Mouse (Mus musculus): ENCODE results near the gene Sun1.

Sun1 gene

DNA sequence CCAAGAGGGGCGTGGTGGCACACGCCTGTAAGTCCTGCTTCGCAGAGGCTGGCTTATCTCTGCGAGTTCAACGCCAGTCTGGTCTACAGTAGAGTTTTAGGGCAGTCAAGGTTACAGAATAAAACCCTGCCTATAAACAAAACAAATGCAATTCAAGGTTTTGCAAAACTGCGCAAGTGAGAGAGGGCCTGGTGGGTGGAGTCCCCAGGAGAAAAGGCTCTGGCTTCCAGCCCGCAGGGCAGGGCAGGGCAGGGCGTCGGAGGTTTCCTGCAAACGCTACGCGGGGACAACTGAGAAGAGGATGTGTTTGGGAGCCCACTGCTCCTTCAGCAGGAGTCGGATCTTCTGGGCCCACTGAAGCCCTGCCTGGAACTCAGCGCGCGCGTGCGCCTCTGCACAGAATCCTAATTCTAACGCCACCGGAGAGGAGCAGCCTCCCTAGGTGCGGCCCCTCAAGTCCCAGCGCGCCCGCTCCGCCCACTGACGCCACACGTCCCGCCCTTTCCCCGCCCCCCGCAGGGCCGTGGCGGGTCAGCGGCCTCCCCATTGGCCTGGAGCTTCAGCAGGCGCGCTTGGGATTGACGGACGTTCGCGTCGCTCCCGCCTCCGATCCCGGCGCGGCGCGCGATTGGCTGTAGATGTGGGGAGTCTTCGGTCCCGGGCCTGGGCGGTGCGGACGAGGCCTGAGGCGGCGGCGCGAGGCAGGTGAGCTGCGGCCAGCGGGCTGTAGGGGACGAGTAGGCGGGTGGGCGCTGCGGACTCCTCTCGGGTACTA is at the start of gene Sun1:
Sun1 (plus strand) TSS at position 643 of the 775 bp plus-strand sequence.
- DNase-seq (ENCODE audit: low spot score in 2 of 2): peak; percentile 97 to 99

DNA sequence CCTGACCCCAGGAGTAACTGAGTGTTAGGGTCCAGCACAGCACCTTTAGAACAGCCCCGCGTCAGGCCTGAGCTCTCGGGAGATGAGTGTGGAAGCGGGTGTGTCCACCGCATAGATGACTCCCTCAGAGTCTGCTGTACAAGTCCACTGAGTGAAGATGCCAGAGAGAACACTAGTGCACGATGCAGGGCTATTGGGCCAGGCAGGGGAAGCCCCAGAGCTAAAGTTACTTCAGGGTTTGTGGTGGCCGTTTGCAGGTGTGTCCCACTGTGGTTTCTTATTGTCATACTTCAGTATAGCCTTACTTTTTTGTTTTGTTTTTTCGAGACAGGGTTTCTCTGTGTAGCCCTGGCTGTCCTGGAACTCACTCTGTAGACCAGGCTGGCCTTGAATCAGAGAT is 39.5 kb upstream of the Sun1 start:
- no peak for DNase-seq (ENCODE audit: low spot score in 2 of 2)

DNA sequence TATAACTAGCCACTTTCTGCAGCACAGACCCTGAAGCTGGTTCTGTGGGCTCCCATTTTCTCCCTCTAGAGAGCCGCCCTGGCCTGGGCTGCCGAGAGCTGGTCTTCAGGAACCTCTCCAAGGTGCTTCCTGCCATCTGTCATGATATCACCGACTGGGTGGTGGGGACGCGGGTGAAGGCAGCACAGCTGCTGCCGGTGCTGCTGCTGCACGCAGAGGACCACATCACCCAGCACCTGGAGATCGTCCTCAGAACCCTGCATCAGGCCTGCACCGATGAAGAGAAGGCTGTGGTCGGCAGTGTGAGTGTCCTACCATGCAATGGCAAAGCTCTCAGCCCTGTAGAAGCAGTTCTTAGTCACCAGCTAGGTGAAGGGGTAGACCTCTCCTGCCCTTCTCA is 38.8 kb upstream of the Sun1 start:
- peak in 1 of 2 experiments; percentile 38 for DNase-seq (ENCODE audit: low spot score in 2 of 2)

DNA sequence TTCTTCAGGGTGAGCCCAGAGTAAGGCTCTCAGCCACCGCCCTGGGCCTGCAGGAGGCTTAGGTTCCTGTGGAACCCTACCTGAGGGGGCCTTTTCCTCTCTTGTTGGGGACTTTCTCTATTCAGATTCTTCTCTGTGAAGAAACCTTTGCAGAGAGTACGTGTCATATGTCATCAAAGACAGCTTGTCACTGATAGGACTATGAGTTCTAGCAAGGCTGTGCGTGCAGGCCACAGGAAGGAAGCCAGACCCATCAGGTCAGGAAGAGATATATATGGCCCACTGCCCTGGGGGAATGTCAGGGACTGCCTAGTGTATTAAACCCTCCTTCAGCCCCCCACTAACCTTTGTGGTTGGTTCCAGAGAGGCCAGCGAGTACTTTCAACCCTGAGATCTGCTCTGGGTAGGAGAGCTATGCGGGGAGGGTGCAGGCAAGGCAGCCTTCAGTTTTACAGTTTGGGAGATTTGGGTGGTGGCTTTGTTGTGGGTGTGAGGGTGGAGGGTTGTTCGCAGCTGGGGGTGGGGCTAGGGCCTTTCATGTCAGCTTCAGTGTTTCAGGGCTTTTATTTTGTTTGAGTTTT is 33.6 kb upstream of the Sun1 start:
- DNase-seq (ENCODE audit: low spot score in 2 of 2): peak in 1 of 2 experiments; percentile 50

DNA sequence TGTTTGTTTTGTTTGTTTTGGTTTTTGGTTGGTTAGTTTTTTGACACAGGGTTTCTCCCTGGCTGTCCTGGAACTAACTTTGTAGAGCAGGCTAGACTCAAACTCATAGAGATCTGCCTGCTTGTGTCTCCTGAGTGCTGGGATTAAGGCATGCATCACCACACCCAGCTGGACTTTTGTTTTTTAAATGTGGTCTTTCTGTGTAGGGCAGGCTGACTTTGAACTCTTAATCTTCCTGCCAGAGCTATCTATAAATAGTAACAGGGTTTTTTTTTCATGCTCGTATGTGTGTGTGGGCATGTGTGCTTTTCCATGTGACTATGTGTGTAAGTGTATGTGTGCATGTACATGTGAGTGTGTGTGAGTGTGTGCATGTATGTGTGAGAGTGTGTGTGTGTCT is 32.9 kb upstream of the Sun1 start:
- DNase-seq (ENCODE audit: low spot score in 2 of 2): no peak

DNA sequence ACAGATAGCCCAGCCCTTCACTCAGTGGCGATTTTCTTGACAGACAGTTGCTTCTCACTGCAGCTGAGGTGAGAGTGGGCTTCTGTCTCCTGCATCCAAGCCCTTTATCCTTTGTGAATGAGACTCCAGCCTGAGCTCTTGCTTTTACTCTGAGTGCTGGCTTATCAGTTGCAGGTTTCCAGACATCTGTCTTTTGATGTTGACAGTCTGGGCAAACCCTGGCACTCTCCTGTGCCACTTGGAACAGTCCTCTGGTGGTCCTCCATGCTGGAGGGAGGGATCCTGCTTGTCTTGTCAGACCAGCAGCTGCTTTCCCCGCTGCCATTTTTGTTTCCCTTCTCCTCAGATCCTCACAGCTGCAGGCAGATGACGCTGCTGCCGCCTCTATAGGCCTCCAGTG is 28.5 kb upstream of the Sun1 start:
- DNase-seq (ENCODE audit: low spot score in 2 of 2): no peak

DNA sequence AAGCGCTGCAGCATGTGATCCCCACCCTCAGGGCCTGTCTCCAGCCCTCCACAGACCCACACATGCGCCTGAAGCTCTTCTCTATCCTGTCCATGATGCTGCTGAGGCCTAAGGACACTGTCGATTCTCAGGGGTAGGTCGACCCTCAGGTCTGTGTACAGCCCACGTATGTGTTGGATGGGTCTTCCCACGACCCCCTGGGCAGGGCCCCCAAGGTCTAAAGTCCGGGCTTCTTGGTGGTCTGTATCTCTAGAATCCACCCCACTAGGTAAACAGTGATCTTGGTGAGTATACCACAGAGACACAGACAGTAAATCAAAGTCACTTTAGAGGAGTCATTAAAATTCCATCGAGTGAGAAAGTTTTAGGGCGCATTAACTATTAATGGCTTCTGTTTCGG is 26.3 kb upstream of the Sun1 start:
- DNase-seq (ENCODE audit: low spot score in 2 of 2): no peak

DNA sequence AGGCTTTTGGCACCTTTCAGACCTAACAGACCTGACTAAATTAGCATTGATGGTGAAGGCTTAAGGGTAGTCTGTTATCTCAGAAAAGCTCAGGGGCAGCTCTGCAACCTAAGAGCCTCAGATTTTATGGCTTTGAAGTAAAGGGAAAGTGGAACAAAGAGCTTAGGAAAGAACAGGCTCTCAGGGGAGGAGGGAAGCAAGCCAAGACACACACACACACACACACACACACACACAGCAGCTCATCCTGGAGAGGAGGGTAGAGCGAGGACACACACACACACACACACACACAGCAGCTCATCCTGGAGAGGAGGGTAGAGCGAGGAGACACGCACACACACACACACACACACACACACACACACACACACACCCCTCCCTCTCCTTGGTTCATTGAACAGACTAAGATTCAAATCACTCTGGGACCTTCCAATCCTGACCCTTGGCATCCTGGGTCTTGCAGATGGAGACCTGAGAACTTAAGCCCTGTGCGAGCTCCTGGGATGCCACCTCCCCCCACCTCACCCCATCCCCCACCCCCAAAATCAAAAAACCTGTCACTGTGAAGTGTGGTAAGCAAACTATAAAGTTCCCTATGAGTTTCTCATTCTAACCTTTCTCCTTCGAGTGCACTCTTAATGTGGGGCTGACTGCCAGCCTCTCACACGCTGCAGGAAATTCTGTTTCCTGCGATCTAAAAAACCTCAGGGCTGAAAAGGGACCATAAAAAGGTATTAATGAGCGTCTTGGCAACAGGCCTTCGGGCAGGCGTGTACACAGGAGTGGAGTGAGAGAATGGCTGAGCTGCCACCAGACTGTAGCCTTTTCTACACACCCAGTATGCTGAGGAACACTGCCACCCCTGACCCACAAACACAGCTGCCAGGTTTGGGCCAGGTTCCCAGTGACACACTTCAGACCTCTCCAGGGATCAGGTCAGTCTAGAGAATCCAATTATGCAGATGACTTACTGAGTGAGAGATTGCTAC is 25.6 kb upstream of the Sun1 start:
- no peak for DNase-seq (ENCODE audit: low spot score in 2 of 2)

DNA sequence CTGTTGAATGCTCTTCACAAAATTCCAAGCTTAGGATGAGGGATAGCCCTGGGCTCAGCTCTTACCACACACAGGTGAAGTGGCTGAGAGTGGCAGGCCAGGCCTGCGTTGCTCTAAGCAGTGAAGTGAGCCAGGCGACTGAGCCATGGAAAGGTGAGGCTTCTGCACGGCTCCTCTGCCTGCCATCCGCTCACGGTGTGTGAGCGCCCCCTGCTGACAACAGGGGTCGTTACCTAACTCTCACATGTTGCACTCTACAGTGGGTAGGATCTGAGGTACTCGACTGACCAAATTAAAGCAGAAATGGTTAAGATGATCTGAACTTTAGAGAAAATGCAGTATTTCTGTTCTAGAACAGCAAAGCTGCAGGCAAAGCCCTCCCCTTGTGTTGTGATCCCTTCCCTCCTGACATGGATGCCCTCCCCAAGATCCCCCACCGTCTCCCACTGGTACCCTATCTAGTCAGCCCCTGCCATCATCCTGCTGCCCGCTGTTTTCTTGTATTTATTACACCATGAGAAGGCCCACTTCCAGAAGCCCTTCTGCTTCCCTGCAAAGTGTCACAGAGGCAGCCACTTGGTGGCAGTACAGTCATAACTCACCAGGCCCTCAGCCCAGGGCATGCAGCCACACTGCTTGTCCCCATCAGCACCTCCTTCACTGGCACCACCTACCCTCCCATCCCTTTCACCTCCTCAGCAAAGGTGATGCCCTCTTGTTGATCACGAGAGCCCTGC is 21.4 kb upstream of the Sun1 start:
- DNase-seq (ENCODE audit: low spot score in 2 of 2): peak; percentile 69 to 90

DNA sequence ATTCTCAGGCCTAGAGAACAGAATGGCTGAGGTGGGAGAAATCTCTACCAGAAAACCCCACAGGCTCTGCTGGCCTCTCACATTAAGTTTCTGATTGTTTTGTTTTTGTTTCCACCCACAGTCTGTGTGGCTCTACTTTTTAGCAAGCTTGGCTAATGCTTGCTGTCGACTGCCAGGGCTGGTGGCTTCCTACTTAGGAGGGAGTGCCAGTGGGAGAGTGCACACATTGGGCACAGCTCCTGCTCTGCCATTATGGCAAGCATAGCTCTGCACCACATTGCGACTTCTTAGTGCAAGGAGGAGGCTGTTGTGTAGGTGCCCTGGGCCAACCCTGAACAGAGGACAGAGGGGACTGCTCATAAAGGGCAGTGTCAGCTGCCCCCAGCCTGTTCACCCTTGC is 17.3 kb upstream of the Sun1 start:
- no peak for DNase-seq (ENCODE audit: low spot score in 2 of 2)

DNA sequence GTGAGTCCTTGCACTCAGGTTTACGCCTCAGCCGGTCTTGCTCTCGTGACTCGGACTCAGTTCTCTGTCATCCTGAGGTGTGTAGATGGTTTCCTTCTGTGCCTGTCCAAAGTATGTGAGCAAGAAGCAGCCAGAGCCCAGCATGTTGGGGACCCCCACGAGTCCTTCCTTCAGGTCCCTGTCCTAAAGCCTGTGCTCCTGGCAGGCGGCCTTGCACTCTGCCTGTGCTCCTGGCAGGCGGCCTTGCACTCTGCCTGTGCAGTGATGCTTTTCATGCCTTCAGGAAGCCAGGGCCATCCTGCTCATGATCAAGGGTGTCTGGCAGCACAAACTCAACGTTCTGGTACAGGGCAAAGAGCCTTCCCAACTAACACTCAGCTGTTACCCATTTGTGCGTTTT is 16.8 kb upstream of the Sun1 start:
- no peak for DNase-seq (ENCODE audit: low spot score in 2 of 2)

DNA sequence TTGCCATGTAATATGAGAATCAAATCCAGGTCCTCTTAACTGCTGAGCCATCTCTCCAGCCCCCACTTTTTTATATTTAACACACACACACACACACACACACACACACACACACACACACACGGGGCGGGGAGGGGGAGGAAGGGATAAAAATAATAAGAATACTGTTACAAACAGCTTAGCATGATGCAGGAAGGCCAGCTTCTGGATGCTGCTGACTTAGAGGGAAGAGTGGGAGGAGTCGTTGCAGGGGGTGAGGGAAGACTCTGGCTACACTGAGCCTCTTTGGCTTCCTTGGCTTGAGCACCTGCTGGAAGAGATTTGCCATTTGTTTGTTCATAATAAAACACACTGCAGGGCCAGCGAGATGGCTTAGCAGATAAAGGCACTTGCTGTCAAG is 15.5 kb upstream of the Sun1 start:
- DNase-seq (ENCODE audit: low spot score in 2 of 2): no peak

DNA sequence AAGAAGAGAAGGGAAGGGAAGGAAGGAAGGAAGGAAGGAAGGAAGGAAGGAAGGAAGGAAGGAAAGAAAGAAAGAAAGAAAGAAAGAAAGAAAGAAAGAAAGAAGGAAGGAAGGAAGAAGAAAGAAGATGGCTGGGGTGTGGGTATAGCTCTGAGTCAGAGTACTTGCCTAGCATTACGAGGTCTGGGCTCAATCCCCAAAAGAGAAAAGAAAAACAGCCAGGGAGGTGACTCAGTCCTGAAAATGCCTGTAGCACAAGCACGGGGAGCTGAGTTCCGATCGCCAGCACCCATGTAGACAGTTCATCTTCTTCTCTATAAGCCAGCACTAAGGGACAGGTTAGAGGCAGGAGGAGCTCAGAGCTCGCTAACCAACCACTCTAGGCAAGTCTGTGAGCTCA is 10.7 kb upstream of the Sun1 start:
- no peak for DNase-seq (ENCODE audit: low spot score in 2 of 2)

DNA sequence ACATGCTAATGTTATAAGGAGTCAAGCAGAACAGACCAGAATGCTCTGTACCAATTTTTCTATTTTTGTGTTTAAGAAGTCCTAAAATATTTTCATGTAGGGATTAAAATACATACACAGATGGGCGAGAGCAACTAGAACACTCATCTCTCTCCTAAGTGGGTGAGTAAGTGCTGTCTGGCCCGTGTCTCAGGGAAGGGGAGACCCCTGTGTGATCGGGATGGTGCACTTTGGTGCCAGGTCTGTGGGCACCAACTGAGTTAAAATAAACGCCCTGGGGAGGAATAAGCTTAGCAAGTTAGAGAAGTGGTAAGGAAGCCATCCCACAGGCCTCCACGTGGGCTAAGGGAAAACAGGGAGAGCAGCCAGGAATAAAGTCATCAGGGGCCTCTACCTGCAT is 9.5 kb upstream of the Sun1 start:
- no peak for DNase-seq (ENCODE audit: low spot score in 2 of 2)

DNA sequence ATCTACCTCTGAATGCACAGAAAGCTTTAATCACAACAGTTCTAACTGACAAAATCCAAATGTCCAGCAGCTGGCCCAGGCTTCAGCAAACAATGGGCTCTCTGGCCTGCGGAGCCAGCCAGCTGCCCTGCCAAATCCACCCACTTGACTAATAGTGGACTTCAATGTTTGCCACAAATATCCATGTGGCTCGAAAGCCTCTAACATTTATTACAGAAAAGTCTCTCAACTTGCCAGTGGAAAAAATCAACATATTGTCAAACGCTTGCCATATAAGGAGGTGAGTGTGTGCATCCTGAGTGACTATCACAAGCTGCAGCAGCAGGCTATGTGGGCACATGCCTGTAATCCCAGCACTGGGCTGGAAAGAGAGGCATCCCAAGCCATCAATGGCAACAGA is 1.7 kb upstream of the Sun1 start:
- peak in 1 of 2 experiments; percentile 38 for DNase-seq (ENCODE audit: low spot score in 2 of 2)

DNA sequence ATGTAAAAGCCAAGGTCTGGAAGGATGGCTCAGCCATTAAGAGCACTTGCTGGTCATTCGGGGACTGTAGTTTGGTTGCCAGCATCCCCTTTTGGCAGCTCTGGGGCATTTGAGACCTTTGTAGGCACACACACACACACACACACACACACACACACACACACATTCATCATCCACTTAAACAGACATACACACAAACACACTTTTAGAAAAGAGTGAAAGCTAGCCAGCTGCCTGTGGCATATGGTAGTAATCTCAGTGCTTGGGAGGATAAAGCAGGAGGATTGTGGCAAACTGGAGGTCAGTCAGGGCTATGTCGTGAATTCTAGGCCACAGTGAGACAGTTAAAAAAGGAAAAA is 822 bp upstream of the Sun1 start:
- DNase-seq (ENCODE audit: low spot score in 2 of 2): no peak

DNA sequence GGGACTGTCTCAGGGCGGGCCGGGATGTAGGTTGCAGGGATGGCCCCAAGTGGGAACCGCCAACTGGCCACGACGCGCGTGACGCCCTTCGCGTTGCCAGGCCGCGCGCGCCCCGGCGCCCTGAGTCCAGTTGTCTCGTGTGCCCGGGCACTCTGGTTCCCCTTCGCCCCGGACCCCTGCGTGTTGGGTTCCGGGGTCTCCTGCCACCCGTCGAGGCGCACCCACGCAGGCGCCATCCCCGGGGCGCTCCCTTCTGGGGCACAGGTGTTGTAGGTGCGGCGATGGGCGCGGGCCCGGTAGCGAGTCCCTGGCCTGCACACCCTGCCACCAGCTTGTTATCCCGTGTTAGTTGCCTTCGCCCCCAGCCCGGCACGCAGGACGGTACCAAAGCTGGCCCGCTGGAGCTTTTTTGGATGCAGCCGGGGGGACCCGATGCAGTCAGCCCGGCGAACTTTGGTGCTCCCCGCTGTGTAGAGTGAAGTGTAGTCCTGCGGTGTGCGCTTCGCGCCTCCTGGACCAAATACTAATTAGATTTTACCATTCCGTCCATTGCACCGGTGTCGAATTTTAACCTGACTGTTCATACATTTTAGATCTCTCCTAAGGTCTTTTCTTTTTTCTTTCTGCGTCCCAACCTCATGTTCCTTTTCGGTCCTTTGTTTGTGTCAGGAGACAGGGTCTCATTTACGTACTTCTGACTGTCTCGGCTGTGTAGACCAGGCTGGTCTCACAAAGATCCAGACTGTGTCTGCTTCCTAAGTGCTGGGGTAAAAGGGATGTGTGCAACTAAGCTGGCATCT is 533 bp downstream of the Sun1 start:
- DNase-seq (ENCODE audit: low spot score in 2 of 2): no peak

DNA sequence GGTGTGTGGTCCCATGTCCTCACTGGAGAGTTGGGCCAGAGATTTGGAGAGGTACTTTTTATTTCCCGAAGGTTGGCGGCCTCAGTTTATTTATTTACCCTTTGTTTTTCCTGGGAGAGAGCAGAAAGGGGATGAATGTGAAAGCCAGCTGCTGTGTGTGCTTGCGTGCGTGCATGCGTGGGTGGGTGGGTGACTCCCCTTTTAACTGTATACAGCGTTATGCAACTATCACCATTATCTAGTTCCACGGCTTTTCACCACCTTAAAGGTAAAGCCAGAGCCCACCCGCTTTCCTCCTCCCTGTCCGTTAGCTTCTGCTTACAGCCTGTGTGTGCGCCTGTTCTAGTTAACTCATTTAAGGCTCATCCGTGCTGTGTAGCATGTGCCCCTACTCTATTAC is 1.7 kb downstream of the Sun1 start:
- no peak for DNase-seq (ENCODE audit: low spot score in 2 of 2)

DNA sequence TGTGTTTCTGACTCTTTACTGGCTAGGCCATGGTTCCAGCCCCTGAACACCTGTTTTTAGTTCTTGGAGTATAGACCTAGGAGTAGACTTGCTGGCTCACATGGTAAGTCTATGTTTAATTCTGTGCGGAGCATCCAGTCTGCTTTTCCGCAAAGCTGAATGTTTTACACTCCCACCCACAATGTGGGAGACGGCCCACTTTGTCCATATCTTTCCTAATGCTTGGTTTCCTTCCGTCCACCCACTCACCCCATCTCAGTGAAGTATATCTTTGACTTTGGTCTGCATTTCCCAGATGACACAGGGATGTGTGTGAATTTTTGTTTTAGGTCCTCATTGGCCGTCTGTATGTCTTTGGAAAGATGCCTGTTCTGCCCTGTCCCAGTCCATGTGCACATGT is 2.9 kb downstream of the Sun1 start:
- no peak for DNase-seq (ENCODE audit: low spot score in 2 of 2)

DNA sequence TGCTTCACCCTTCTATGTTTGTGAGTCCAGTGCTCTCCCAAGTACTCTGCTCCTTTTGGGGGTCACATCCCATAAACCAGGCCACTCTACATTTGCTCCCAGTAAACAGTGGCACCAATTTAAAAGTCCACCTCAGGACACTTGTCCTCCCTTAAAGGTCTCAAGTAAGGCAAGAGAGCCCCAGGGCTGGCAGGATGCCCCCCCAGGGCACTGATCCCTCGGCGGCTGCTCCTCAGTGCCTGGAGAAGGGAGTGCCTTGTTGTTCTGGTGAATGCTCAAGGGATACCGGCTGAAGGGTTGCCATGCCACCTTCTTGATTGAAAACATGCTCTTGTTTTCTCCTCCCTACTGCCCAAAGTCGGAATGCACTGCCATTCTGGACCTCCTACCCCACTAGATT is 5.6 kb downstream of the Sun1 start:
- DNase-seq (ENCODE audit: low spot score in 2 of 2): no peak

DNA sequence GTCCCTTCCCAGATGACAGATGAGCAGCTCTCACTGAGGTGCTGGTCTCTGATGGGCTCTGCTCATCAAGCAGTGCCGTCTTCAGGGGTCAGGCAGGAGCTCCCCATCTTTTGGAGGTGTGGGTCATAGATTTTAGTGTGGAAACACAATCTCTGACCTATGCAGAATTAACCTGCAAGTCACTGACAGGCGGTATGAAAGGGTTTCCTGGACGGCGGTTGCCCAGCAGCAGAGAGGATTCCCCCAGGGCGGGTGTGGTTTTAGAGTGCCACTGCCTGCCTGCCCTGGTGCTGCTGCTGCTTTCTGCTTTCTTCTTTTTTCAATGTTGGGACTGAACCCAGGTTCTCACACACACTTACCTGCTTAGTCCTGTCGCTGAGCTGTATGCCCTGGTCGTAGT is 6.1 kb downstream of the Sun1 start:
- DNase-seq (ENCODE audit: low spot score in 2 of 2): peak in 1 of 2 experiments; percentile 41

All from spleen, postnatal 10 days (tissue).